Mouse (Mus musculus) midbrain, embryonic 15.5 days (tissue): Measurements from ENCODE around the gene Slco1a1. TPM values are rescaled to one million over a fixed set of nuclear protein-coding genes. Genes with fewer than 3 reads are reported as not detected.
"Not testable (repeated sequence)": the region's sequence is repeated elsewhere in the genome, so short reads cannot be mapped to it uniquely, and the experiment has no call there.

ENCODE experiments used
- ATAC-seq: fragments of 200-750 bp; cut with Nextera tagmentation; replicated peaks from 2 replicates; pipeline ENCODE4 v1.8.0; 2017; ENCODE audit warnings: moderate TSS enrichment
- H3K27ac ChIP-seq: fragments of 300-500 bp; sonication (generic); 2 replicates; pipeline ENCODE4 v1.5.1; 2015; ENCODE audit warnings: mild to moderate bottlenecking, inconsistent platforms
- H3K27me3 ChIP-seq: fragments of 300-500 bp; sonication (generic); replicated peaks from 2 replicates; pipeline ENCODE4 v1.6.1; 2015; ENCODE audit warnings: inconsistent platforms
- H3K36me3 ChIP-seq: fragments of 300-500 bp; sonication (generic); replicated peaks from 2 replicates; pipeline ENCODE4 v1.6.1; 2015; ENCODE audit warnings: inconsistent platforms
- H3K4me1 ChIP-seq: fragments of 300-500 bp; sonication (generic); 2 replicates; pipeline ENCODE4 v1.6.1; 2015; ENCODE audit warnings: inconsistent platforms
- H3K4me2 ChIP-seq: fragments of 300-500 bp; sonication (generic); 2 replicates; pipeline ENCODE4 v1.6.1; 2015; ENCODE audit warnings: inconsistent platforms, mild to moderate bottlenecking, moderate library complexity
- H3K4me3 ChIP-seq: fragments of 300-500 bp; sonication (generic); 2 replicates; pipeline ENCODE4 v1.5.1; 2015; ENCODE audit warnings: mild to moderate bottlenecking, inconsistent platforms
- H3K9ac ChIP-seq: fragments of 300-500 bp; sonication (generic); 2 replicates; pipeline ENCODE4 v1.6.1; 2015; ENCODE audit warnings: mild to moderate bottlenecking, inconsistent platforms
- H3K9me3 ChIP-seq: fragments of 300-500 bp; sonication (generic); 2 replicates; pipeline ENCODE4 v1.6.1; 2016; ENCODE audit warnings: inconsistent platforms
- WGBS: fragments of 180-500 bp; shearing (Covaris S2); methylation state at CpG from one replicate; pipeline ENCODE4 v1.1.7; 2015; ENCODE audit warnings: mixed read lengths; 5-methylcytosine and 5-hydroxymethylcytosine counted together
- polyA plus RNA-seq: library from polyadenylated mRNA; unstranded; fragments of >200 nt; fragmentation: Nextera tagmentation; extraction: Ambion mirVana; gene quantifications from 2 replicates; pipeline ENCODE4 v1.2.1, GENCODE M21; 2015

Gene Slco1a1
- not detected in 2 replicates for polyA plus RNA-seq

- Histone ChIP-seq H3K9ac (no peak within 1 kb of the TSS), H3K4me2 (no peak within 1 kb of the TSS), H3K9me3 (no peaks in the 10 kb centered on the region), H3K4me1 (no peaks in the 10 kb centered on the region), H3K4me3 (no peak within 1 kb of the TSS), H3K27ac (no peak within 1 kb of the TSS), H3K36me3 (no peaks in the 10 kb centered on the region), H3K27me3 (no peaks in the 10 kb centered on the region)
- ATAC-seq, result no peak
These were observed at the start of gene Slco1a1 for GRCm38 (mm10) chr6:141946862-141947261. TSS of gene Slco1a1 (minus strand) at chr6:141946962.

DNA sequence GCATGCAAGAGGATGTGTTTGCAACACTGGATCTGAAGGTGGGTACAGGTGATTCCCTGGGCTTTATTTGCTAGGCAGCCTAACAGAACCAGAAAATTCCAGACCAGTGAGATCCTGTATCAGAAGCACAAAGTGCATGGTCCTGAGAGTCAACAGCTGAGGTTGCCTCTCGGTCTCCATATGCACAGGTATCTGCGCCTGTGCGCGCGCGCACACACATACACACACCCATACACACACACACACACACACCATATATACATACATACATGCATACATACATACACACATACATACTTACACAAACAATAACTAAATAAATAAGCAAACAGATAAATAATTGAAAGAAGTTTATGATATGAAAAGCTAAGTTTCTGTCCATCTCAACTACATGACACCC is 40.0 kb upstream of the Slco1a1 start:
- no peak for ATAC-seq
- H3K9ac ChIP-seq, result no peak overlapping the region
- no peaks in the 10 kb centered on the region for H3K4me1 ChIP-seq
- no peaks in the 10 kb centered on the region for H3K9me3 ChIP-seq
- no peak overlapping the region for H3K4me2 ChIP-seq
- 95% methylated on average over 6 of the region's 6 CpGs for WGBS
- no peaks in the 10 kb centered on the region for H3K36me3 ChIP-seq
- H3K27me3 ChIP-seq, result no peaks in the 10 kb centered on the region
- no peak overlapping the region for H3K4me3 ChIP-seq
- H3K27ac ChIP-seq, result no peak overlapping the region

GRCm38 (mm10) chr6:141984644-141985043 is 37.9 kb upstream of the Slco1a1 start:
- Histone ChIP-seq H3K4me3 (no peak overlapping the region), H3K4me1 (no peaks in the 10 kb centered on the region), H3K36me3 (no peaks in the 10 kb centered on the region), H3K27me3 (no peaks in the 10 kb centered on the region), H3K9me3 (no peaks in the 10 kb centered on the region), H3K4me2 (no peak overlapping the region), H3K27ac (no peak overlapping the region), H3K9ac (no peak overlapping the region)
- no peak for ATAC-seq
- WGBS, result 77% methylated on average over 3 of the region's 3 CpGs

GRCm38 (mm10) chr6:141962420-141962819 is 15.7 kb upstream of the Slco1a1 start:
- H3K9me3 ChIP-seq, result no peaks in the 10 kb centered on the region
- H3K9ac ChIP-seq, result no peak overlapping the region
- ATAC-seq, result no peak
- H3K36me3 ChIP-seq, result no peaks in the 10 kb centered on the region
- 95% methylated on average over 1 of the region's 1 CpGs for WGBS
- H3K4me3 ChIP-seq, result no peak overlapping the region
- H3K4me1 ChIP-seq, result no peaks in the 10 kb centered on the region
- H3K27me3 ChIP-seq, result no peaks in the 10 kb centered on the region
- no peak overlapping the region for H3K27ac ChIP-seq
- no peak overlapping the region for H3K4me2 ChIP-seq

DNA sequence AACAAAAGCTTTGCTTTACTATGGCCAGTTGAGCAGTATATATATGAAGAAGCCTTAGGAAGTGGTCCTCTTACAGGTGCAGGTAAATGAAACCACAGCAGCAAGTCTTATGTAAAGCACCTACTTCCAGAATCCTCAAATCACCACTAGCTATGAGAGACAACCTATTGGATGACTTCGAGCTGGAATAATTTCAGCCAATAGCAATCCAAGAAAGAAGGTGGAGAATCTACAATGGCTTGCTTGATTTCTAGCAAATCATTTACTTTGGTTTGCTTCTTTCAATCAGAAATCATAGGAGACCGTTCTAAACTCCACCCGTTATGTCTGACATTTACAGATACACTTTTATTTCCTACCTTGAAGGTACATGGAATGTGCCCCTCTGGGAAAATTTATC is 15.1 kb upstream of the Slco1a1 start:
- WGBS, result 92% methylated on average over 3 of the region's 3 CpGs

GRCm38 (mm10) chr6:141960482-141960881 is 13.7 kb upstream of the Slco1a1 start:
- no peak overlapping the region for H3K9ac ChIP-seq
- WGBS, result 85% methylated on average over 5 of the region's 5 CpGs
- no peak overlapping the region for H3K4me3 ChIP-seq
- H3K9me3 ChIP-seq, result no peaks in the 10 kb centered on the region
- H3K27me3 ChIP-seq, result no peaks in the 10 kb centered on the region
- no peak overlapping the region for H3K4me2 ChIP-seq
- no peak for ATAC-seq
- no peaks in the 10 kb centered on the region for H3K4me1 ChIP-seq
- no peak overlapping the region for H3K27ac ChIP-seq
- H3K36me3 ChIP-seq, result no peaks in the 10 kb centered on the region

More for the DNA sequence above, 15.1 kb upstream of the Slco1a1 start:
- Histone ChIP-seq H3K36me3 (no peaks in the 10 kb centered on the region), H3K9me3 (no peaks in the 10 kb centered on the region), H3K27ac (no peak overlapping the region), H3K9ac (no peak overlapping the region), H3K4me3 (no peak overlapping the region), H3K4me2 (no peak overlapping the region), H3K4me1 (no peaks in the 10 kb centered on the region), H3K27me3 (no peaks in the 10 kb centered on the region)
- ATAC-seq, result no peak

GRCm38 (mm10) chr6:141940451-141940850 is 6.3 kb downstream of the Slco1a1 start:
- no peaks in the 10 kb centered on the region for H3K9me3 ChIP-seq
- no peaks in the 10 kb centered on the region for H3K4me1 ChIP-seq
- WGBS, result 82% methylated on average over 1 of the region's 1 CpGs
- no peak overlapping the region for H3K4me3 ChIP-seq
- H3K36me3 ChIP-seq, result no peaks in the 10 kb centered on the region
- H3K27me3 ChIP-seq, result no peaks in the 10 kb centered on the region
- H3K27ac ChIP-seq, result no peak overlapping the region
- H3K9ac ChIP-seq, result no peak overlapping the region
- ATAC-seq, result no peak
- no peak overlapping the region for H3K4me2 ChIP-seq

DNA sequence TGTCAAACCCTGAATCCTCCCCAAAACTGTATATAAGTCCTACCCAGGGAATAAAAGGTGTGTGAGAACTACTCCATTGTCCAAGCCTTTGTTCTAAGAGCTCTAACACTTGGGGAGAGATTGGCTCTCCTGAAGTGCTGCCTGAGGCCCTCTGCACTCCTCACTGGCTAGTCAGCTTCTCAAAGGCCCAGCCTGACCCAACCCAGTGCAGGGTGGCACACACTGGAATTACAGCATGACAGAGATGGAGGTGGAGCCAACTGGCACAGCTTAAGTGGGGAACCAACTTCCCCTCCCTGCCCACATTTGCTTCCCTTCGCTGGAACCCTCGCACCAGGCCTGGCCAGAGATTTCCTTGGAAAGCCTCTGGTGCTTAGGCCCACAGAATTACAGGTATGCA is 48.6 kb downstream of the Slco1a1 start:
- H3K27me3 ChIP-seq, result no peaks in the 10 kb centered on the region
- H3K27ac ChIP-seq, result no peak overlapping the region
- no peaks in the 10 kb centered on the region for H3K36me3 ChIP-seq
- H3K9me3 ChIP-seq, result no peaks in the 10 kb centered on the region
- WGBS, result 64% methylated on average over 2 of the region's 2 CpGs
- H3K9ac ChIP-seq, result no peak overlapping the region
- no peak for ATAC-seq
- no peak overlapping the region for H3K4me2 ChIP-seq
- no peak overlapping the region for H3K4me3 ChIP-seq
- no peaks in the 10 kb centered on the region for H3K4me1 ChIP-seq

- H3K4me3 ChIP-seq, result no peak overlapping the region
- H3K4me2 ChIP-seq, result no peak overlapping the region
These were observed 57.0 kb downstream of the Slco1a1 start for GRCm38 (mm10) chr6:141889723-141890122.

DNA sequence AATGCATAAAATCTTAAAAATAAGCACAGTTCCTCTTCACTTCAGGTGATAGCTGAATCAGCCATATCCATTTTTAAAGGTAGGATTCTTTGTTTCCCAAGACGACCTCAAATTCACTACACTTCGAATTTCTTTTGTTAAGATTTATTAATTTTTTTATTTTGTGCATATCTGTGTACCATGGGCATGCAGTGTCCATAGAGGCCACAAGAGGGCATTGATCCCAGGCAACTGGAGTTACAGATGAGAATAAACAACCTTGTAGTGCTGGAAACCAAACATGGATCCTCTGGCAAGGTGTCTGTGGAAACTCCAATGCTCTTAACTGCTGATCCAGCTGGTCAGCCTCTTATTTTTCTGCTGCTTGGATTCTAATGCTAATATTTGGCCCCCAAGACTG is 58.5 kb downstream of the Slco1a1 start:
- WGBS, result 72% methylated on average over 2 of the region's 2 CpGs
- Histone ChIP-seq H3K4me1 (no peaks in the 10 kb centered on the region), H3K4me2 (no peak overlapping the region), H3K9ac (no peak overlapping the region), H3K9me3 (no peaks in the 10 kb centered on the region), H3K36me3 (no peaks in the 10 kb centered on the region), H3K27ac (no peak overlapping the region), H3K27me3 (no peaks in the 10 kb centered on the region), H3K4me3 (no peak overlapping the region)
- ATAC-seq, result no peak

More at GRCm38 (mm10) chr6:141889723-141890122, 57.0 kb downstream of the Slco1a1 start:
- WGBS, result 72% methylated on average over 2 of the region's 2 CpGs
- Histone ChIP-seq H3K9ac (no peak overlapping the region), H3K27ac (no peak overlapping the region), H3K27me3 (no peaks in the 10 kb centered on the region), H3K4me1 (no peaks in the 10 kb centered on the region), H3K36me3 (no peaks in the 10 kb centered on the region), H3K9me3 (no peaks in the 10 kb centered on the region)
- ATAC-seq, result no peak

- no peaks in the 10 kb centered on the region for H3K36me3 ChIP-seq
- no peaks in the 10 kb centered on the region for H3K27me3 ChIP-seq
- no peaks in the 10 kb centered on the region for H3K4me1 ChIP-seq
- H3K4me2 ChIP-seq, result no peak overlapping the region
- WGBS, result 58% methylated on average over 1 of the region's 1 CpGs
- no peak overlapping the region for H3K27ac ChIP-seq
- H3K4me3 ChIP-seq, result no peak overlapping the region
- no peak for ATAC-seq
- H3K9me3 ChIP-seq, result no peaks in the 10 kb centered on the region
- no peak overlapping the region for H3K9ac ChIP-seq
These were observed 64.2 kb downstream of the Slco1a1 start for GRCm38 (mm10) chr6:141882581-141882980.

- not testable (repeated sequence) for H3K4me1 ChIP-seq, H3K4me3 ChIP-seq, H3K9me3 ChIP-seq, H3K36me3 ChIP-seq, ATAC-seq, H3K4me2 ChIP-seq, H3K9ac ChIP-seq, H3K27me3 ChIP-seq, H3K27ac ChIP-seq
- WGBS, result 73% methylated on average over 4 of the region's 4 CpGs
These were observed 71.0 kb downstream of the Slco1a1 start for GRCm38 (mm10) chr6:141875742-141876141.

- WGBS, result 87% methylated on average over 2 of the region's 2 CpGs
- no peaks in the 10 kb centered on the region for H3K4me1 ChIP-seq
- no peak overlapping the region for H3K4me3 ChIP-seq
These were observed 75.1 kb downstream of the Slco1a1 start for GRCm38 (mm10) chr6:141871711-141872110.

More at GRCm38 (mm10) chr6:141871711-141872110, 75.1 kb downstream of the Slco1a1 start:
- no peaks in the 10 kb centered on the region for H3K9me3 ChIP-seq
- H3K27ac ChIP-seq, result no peak overlapping the region
- H3K36me3 ChIP-seq, result no peaks in the 10 kb centered on the region
- H3K9ac ChIP-seq, result no peak overlapping the region
- H3K4me2 ChIP-seq, result no peak overlapping the region
- no peak for ATAC-seq
- H3K27me3 ChIP-seq, result no peaks in the 10 kb centered on the region
